Mouse (Mus musculus) gastrocnemius, adult 8-10 months (tissue): ENCODE results near the gene Nkain1. TPM values are rescaled to one million over a fixed set of nuclear protein-coding genes. Genes with fewer than 3 reads are reported as not detected.

ENCODE experiments used
- total RNA-seq, 4 experiments: library from RNA; stranded (reverse); gene quantifications; 2 replicates each; pipeline ENCODE4 v1.2.4; 2022

Gene Nkain1
- total RNA-seq, 4 experiments from 2014 or later: 14.8 to 37.2 (median 25.9) TPM

Other genes with a start within 250 kb of the Nkain1 start
- 10 to 100 TPM; 33.9 to 46.4 (median 43.9) TPM for gene Zcchc17, start 214.2 kb downstream of the Nkain1 start, total RNA-seq
- 10 to 100 TPM; 10.9 to 14.5 (median 12.6) TPM for gene Snrnp40, start 214.0 kb downstream of the Nkain1 start, total RNA-seq
- gene Pum1, start 89.1 kb upstream of the Nkain1 start, total RNA-seq: 10 to 100 TPM; 35.2 to 43.9 (median 38.9) TPM
- 10 to 100 TPM in 1 of 4 experiments, 1 to 10 TPM in 3; 5.6 to 10.9 (median 6.7) TPM for gene Sdc3, start 218.4 kb upstream of the Nkain1 start, total RNA-seq